Mouse (Mus musculus) urinary bladder, postnatal 25 days (tissue): Measurements from ENCODE around the gene Tmod3.

ENCODE experiments used
- DNase-seq: peaks from one replicate; pipeline ENCODE4 v3.0.0; 2022; ENCODE audit warnings: low spot score

The Tmod3 gene

DNA sequence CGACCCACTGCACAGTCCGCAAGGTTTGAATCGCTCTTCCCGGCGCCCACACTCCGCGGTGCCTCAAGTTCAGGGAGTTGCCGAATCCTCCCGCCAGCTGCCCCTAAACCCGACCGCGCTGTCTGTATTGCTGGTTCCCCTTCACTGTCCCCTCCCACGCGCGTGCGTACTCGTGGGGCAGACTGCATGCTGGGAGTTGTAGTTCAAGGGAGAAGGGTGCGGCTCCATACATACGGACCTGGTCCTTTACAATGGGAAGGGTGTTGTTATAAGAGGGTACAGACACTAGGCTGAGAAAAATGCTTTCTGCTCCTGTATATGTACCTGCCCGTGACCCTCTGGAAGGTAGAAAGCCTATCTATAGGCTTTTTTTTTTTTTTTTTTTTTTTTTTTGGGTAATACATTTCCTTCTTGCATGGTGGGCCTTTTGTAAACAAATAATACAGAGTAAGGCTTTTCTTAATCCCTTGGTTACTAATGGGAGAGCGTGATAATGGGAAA lies at the start of gene Tmod3:
Tmod3 (minus strand) TSS at position 146 of the 501 bp plus-strand sequence.
- peak; percentile 97 for DNase-seq

DNA sequence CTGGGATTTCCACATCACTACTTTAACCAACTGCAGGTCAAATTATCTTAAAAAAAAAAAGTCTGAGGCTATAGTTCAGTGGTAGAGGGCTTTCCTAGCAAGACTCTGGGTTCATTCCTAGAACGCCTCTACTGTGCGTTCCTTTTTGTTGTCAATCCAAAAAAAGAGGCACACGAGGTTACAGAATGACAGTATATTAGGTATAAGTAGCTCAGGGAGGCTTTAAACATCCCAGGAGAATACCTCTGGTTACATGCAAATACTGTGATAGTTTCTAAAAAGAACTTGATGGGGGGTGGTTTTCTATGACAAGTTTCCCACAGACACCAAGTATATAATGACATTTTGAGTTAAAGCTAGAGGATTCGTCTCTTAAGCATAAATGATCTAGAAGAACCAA lies 48.0 kb upstream of the Tmod3 start:
- no peak for DNase-seq

DNA sequence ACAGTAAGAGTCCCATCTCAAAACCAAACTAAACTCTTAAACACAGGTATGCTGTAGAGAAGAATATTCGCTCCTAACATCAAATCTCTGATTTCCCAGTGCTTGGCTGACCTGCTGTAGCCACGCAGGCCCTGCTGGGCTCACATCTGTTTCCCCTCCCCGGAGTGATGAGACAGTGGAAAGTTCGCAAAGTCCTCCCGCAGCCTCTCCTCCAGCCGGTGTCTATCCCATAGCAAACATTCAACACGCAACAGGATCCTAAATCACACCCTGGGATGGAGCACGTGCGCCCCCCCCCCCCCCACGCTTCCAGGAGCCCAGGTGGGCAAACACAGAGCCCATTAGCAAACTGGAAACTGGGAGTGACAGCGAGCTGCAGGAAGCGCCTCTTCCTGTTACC lies 42.1 kb upstream of the Tmod3 start:
- DNase-seq: no peak

DNA sequence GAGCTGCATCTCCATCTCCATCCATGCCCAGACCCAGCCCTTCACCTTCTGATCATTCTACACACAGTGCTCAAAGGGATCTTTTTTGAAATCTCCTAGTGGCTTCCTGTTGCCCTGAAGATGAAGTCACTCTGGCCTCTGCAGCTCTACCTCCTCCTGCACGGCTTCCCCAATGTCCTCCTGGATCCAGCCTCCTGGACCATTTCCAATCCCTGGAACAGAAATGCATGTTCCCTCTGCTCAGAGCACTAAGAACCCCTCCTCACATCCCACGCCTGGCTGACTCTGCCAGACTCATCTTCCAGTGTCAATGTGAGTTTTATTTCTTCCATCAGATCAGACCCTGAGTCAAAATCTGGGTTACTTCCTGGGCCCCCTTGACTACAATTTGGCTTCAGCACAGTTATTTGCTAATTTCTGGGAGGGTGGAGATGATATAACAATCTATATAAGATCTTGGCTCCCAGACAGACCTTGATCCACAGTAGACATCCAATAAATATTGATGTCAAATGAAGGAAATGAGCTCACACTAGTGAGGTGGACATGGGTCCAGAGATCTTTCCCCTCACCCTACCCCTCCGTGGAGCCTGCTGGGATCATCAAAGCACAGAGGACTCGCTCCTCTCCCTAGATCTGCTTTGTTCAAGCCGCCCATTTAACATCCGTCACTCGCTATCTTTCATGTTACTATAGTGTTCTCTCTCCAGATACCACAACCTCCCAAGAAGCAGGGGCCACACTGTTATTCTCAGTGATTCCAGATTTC lies 40.9 kb upstream of the Tmod3 start:
- no peak for DNase-seq

DNA sequence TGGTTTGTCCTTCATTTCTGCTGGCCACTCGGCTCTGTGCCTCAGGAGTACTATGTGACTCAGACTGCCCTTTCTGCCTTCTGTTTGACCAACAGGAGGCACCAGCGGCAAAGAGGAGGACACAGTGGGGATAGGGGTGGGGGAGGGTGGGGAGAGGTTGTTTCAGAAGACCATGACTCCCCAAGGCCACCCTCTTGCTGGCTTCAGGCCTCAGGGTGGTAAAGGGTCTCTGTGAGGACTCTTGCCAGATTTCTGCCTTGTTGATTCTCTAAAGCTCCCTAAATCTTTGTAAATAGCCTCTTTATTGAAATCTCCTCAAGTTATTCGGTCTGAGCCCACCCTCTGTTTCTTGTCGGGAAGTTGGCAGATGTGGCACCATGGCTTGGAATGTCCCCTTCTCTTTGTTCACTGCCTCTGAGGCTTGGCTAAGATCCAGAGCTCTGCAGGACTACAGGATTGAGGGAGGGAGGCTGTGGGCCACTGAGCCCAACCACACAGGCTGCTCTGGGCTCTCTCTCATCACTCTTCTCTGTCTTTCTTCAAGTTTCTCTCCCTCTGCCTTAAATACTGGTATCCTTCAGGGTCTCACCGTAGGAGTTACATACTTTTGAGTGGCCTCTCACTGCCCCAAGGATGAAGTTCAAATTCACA lies 39.9 kb upstream of the Tmod3 start:
- no peak for DNase-seq

DNA sequence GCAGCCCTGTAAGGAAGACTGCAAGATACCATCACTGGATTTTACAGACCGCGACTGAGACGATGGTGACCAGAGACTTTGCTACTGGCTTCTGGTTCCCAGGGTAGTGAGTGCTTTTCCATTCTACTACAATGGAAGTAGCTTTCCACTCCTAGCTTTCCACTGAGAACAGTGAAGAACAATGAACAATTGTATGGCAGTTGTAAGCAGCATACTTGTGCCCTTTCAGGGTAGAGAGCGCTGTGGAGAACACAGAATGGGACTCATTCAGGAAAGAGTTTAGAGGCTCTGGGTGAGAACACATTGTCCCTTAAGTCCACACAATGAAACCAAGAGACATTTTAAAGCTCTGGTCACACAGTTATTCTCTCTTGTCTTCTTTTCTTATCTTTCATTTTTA lies 38.1 kb upstream of the Tmod3 start:
- DNase-seq: no peak

DNA sequence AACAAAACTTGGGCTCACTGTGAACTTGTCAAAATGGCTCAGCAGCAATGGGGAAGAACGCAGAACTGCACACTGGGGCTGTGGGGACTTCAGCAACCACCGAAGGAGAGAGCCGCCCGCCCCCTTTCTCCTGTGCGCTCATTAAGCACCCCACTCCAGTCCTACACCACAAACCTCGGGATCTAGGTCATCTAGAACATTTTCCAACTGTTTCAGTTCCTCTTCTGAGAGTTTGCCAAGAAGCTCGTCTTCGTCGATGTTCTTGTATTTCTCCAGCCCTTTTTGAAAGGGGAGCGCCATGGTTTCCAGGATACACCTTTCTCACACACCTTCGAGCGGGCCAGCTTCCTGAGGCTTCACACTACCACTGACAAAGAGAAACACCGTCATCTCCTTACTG lies 37.6 kb upstream of the Tmod3 start:
- no peak for DNase-seq

DNA sequence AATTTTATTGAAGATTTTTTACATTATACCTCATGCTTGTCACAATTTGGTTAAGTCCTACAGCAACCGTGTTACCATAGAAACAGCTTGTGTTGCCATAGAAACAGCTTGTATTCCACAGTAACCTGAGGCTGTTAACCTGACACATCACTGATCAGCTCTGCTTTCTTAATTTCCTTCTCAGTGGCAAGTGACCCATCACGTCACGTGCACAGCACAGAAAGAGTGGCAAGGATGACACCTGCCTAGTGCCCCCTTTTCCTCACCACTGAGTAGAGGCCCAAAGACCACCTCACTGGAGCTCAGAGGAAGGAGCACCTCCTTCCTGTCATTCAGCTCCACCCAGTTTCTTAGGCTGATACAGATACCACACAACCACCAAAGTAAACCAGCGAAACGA lies 34.0 kb upstream of the Tmod3 start:
- DNase-seq: no peak

DNA sequence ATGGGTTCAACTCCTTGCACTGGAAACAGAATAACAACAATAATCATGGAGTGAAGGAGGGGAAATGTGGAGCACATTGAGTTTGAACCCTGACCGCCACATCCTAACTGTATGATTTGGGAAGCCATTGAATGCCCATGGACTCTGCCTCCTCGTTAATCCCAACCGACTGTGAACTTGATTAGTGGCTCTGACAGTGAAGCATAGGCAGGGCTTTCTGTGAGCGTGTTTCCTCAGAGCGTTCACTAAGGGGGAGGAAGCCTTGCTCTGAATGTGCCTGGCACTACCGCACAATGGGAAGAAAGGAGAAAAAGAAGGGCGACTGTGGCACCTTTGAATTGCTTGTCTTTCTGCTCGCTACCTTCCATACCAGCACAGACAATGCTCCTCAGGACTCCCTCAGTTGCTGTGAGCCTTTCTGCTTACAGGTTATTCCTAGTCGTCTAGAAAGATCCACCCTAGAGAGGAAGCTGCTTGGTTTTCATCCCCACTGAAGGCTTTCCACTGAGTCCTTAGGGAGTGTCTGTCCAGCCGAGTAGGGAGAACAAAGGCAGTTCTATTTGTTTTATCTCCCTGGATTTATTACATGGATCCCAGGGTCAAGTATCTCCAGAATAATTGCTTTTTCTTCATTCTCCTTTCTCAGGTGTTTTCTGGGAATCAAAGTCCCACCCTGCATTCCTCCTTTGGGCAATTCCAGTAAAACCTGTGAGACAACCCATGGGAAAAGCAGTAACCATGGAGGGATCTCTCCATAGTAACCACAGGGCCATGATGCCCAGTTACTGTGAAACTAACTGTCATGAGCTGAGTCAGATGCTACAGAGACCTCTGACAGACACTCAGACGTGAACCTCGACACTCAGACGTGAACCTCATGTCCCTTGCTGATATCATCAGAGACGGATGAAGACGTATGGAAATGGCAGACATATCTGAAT lies 30.7 kb upstream of the Tmod3 start:
- no peak for DNase-seq

DNA sequence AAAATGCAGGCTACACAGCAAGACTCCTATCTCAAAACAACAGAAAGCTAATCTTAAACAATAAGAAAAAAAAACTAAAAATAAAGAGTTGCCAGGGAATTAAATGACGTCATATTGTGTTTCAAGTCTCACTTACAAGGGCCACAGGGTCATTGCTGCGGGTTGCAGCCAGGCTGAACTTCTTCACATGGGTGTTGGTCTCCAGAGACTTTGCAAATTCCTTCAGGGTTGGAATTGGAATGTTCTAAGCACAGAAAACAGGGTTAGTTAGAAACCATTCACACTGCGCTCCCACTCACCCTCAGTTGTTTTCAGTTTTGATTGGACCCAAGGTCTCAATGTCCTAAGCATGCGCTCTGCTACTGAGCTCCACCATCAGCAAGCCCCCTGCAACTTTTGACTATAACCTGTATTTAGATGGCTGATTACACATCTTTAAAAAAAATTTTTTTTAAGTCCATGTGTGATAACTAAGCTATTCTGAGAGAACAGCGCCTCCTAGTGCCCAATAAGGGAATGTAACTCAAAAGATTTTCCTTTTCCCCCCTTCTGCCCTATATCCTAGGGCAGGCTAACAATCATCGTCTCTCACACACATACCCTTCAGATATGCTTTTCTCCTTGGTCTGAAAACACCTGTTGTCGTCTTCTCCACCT lies 22.4 kb upstream of the Tmod3 start:
- DNase-seq: no peak

DNA sequence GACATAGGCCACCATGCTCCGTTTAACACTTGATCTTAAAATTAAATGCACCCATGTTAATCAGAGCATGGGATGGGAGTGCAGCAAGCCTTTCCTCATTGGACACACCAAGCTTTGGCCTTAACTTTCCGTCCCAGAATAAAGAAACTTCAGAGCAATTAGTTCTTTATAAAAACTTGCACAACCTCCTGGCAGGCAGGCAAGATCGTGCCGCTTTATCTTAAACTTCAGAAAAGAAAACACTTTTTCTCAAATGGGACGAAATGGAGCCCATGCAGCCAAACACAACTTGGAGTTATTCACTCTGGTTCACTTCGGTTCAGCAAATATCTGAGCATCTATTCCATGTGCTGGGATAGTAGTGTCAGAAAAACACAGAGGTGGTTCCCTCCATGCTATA lies 19.9 kb upstream of the Tmod3 start:
- DNase-seq: no peak

DNA sequence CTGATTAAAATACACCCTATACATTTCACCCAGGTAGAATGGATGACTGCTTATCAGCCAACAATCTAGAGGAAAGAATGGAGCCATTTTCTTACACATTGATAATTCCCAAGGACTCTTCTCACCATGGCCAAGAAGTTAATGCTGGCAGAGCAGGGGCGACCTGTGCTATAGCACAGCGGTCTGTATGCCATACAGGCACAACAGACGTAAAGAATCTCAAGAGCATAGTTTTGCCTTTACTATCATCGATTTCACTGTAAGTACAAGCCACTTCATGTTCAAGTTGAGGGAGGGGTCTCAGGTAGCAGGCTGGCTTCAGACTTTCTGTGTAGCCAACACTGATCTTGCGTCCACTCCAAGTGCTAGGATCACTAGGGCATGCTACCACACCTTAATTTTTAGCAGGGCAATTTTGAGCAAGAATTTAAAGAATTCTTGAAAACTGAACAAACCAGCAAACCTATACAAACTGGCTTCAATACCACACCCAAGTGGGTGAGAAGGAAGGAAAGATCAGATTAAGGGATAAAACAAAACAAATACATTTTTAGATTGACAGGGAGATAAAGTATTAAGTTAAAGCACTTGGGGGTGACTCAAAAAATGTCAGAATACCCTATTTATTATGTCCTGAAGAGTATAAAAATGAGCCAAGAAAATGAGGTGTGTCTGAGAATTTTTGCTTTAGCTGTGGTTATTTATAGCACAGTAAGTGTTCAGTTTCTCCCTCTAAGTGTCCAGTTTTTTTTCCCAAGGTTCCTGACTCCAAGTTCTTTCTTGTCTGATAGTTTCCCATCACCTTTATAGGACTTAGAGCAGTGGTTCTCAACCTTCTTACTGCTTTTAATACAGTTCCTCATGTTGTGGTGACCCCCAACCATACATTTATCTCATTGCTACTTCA lies 11.8 kb upstream of the Tmod3 start:
- DNase-seq: no peak

DNA sequence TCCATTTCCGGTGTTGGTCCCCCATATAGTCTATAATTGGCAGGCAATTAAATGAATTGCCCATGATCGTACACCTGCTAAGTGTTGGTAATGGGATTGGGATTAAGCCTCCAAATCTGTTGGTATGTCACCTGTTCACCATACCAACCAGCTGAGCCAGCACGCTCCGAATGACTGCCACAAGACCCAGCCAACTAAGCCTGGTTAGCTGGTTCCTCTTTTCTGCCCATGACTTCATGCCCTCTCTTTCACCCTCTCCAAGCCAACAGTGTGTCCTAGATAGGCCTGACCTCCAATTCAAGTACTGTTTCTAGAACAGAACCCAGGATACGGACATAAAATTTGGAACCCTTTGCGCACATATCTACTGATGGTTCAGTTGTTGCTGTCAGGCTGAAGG lies 8.9 kb upstream of the Tmod3 start:
- DNase-seq: no peak

DNA sequence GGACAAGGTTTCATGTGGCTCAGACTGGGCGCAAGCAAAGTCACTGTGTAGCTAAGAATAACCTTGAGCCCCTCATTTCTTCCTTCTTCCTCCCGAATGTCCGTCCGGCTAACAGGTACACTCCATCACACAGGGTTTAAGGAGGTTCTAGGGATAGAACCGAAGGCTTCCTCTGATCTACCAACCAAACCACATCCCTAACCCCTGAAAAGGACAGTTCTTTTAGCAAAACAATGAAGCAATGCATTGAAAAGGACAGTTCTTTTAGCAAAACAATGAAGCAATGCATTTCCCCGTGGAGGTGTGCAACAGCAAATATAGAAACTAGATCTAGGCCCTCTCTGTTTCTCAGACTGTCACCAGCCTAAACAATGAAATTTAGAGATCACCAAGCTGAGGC lies 5.4 kb upstream of the Tmod3 start:
- DNase-seq: no peak

DNA sequence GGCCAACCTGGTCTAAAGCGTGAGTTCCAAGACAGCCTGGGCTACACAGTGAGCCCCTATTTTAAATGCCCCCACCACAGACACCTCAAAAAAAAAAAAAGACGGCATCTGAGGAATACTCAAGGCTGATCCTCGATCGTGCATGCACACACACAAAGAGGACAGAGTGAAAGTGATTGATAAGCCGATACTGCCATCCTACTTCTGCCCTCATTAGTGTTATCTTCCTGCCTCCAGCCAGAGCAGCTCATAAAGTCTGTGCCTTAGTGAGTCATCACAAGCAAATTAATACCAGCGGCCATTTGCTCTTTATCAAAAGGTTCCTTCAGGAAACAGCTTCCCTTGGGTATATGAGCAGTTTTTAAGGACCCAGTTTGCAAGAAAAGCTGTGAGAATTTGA lies 4.2 kb upstream of the Tmod3 start:
- DNase-seq: no peak

DNA sequence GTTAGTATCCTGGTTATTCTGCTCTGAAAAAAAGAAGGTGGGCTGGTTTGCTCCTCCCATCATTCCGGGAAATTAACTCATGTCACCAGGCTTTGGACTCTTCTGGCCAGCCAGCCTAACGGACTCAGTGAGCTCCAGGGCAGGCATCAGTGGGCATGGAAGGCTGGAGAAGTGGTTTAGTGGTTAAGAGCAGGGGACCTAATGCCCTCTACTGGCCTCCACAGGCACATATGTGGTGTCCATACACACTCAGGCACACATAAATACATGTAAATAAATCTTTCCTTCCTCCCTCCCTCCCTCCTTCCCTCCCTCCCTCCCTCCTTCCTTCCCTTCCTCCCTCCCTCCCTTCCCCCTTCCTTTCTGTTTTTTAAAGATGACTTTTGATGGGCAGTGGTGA lies 3.7 kb upstream of the Tmod3 start:
- no peak for DNase-seq

DNA sequence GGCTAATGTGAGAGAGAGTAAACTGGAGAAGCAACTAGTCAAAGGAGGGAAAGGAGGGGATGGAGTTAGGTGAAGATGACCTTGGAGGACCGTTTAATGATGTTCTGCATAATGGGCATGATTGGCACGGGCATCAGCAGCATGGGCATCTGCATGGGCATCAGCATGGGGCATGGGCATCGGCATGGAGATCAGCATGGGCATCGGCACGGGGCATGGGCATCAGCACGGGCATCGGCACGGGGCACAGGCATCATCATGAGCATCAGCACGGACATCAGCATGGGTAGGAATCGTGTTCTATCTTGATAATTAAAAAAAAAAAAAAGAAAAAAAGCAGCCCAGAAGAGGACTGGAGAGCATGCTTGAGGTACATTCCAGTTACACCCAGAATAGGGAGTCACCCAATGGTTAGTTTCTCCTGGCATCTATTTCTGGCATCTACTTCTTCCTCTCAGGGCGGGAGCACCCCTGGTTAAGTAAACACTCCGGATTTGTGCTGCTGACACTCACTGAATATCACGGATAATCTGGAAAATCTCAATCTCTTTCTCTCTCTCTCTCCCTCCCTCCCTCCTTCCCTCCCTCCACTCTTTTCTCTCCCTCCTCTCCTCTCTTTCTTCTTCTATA lies 1.7 kb upstream of the Tmod3 start:
- no peak for DNase-seq

DNA sequence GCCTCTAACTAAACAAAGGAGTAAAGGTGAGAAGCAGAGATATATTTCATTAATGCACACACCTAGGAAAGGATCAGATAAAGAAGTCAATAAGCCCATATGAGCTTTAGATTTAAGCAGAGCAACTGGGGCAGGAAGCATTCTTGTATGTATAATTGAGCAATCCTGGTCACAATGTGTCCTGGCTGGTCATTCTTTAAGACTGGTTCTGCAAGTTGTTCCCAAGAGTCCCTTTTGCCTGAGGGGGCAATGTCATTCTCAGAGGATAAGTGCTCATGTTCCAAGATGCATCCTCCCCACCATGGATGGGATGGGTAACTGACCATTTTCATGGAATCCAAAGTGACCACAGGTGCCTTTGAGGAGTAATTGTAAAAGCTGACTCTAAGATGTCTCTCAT lies 896 bp upstream of the Tmod3 start:
- DNase-seq: no peak

DNA sequence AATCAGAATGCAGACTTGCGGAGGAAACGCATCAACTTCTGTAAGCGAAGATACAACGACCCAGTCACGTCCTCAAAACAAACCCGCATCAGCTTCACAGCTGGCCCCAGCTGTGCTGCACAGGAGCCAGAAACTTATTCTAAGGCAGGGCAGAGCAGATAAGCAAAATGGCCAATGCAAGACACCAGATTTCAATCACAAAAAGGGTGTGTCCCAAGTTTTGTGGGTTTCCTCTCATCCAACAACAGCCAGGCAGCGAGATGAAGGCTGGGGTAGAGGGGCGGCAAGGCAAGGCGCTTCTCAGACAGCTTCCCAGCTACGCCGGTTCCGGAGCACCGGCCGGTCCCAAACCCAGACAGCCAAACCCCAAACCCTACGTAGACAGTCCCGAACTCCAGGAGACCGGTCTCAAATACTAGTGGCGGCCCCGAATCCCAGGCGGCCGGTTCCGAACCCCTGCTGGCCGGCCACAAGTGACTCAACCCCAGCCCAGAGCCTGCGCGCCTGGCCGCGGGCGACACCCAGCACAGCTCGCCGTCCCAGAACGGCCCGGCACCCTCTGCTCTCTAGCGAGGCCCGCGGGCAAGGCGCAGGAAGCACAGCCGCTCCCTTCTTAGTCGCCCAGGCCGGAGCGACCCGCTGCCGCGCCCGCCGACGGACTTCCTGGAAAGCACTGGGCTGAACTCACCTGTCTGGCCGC lies 495 bp downstream of the Tmod3 start:
- DNase-seq: no peak

DNA sequence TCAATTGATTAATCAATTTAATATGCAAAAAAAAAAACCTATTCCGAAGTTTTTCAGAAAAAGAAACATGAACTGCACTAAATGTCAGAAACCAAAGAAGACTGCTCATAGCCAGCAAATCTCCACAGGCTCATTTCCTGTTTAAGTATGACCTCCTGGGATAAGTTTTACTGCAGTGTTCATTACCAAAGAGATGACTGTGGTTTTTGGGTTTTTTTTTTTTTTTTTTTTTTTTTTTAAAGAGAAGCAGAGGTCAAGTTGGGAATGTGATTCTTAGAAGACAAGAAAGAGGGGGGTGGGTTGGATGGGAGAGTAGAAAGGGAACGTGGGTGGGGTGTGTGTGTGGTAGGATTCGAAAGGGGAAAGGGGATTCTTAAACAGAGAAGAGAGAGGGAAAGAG lies 1.1 kb downstream of the Tmod3 start:
- DNase-seq: no peak
